Mouse (Mus musculus) liver, embryonic 14.5 days (tissue): ENCODE measurements around the gene Pum1.

Experiments
- CTCF ChIP-seq: IDR thresholded peaks from 2 replicates; pipeline ENCODE4 v1.5.1; 2016; ENCODE audit warnings: antibody characterized with exemption, low read depth, control low read depth
- EP300 ChIP-seq: IDR thresholded peaks from 2 replicates; pipeline ENCODE4 v1.6.1; 2016; ENCODE audit warnings: antibody characterized with exemption, low read depth

DNA sequence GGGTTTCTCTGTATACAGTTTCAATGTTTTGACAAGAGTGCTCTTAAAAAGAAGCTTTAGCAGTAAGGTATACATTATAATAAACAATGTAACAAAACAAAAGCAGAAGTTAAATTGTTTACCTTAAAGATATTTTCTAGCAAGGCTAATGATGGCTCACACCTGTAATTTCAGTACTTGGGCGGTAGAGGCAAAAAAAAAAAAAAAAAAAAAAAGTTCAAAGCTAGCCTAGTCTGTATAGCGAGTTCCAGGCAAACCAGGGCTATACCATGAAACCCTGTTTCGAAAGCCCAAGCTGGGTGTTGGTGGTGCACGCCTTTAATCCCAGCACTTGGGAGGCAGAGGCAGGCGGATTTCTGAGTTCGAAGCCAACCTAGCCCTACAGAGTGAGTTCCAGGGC lies 3.7 kb upstream of the Pum1 start:
- TF ChIP-seq CTCF (no peak), EP300 (no peak)
